Mouse (Mus musculus) liver, embryonic 14.5 days (tissue): ENCODE results near the gene Fbxw5.

ENCODE experiments used
- CTCF ChIP-seq: IDR thresholded peaks from 2 replicates; pipeline ENCODE4 v1.5.1; 2016; ENCODE audit warnings: antibody characterized with exemption, low read depth, control low read depth
- EP300 ChIP-seq: IDR thresholded peaks from 2 replicates; pipeline ENCODE4 v1.6.1; 2016; ENCODE audit warnings: antibody characterized with exemption, low read depth

- no peak for TF ChIP-seq EP300
- no peak for TF ChIP-seq CTCF
These were observed 36.0 kb downstream of the Fbxw5 start for GRCm38 (mm10) chr2:25536531-25536930.
